Mouse (Mus musculus) cortical plate, adult 2 months (tissue): ENCODE measurements around the gene F13a1. TPM values are rescaled to one million over a fixed set of nuclear protein-coding genes. Genes with fewer than 3 reads are reported as not detected.

Experiments used
- H3K27ac ChIP-seq: fragments of 200-500 bp; 2 replicates; pipeline ENCODE4 v1.5.1; 2012; ENCODE audit warnings: low read length, control low read depth, inconsistent platforms; ENCODE audit not compliant: insufficient read depth
- H3K4me1 ChIP-seq: fragments of 200-500 bp; 2 replicates; pipeline ENCODE4 v1.6.1; 2011; ENCODE audit warnings: low read length; ENCODE audit not compliant: control insufficient read depth, insufficient read depth
- H3K4me3 ChIP-seq: fragments of 200-500 bp; 2 replicates; pipeline ENCODE4 v1.5.1; 2011; ENCODE audit warnings: mild to moderate bottlenecking, low read length, control low read depth; ENCODE audit not compliant: insufficient read depth
- CTCF ChIP-seq: fragments of 200-500 bp; IDR thresholded peaks from 2 replicates; pipeline ENCODE4 v1.5.1; 2011; ENCODE audit warnings: mild to moderate bottlenecking, control low read depth, low read length; ENCODE audit not compliant: insufficient read depth; ENCODE audit errors: extremely low read depth
- POLR2A ChIP-seq: fragments of 200-500 bp; IDR thresholded peaks from 2 replicates; pipeline ENCODE4 v1.6.1; 2011; ENCODE audit warnings: mild to moderate bottlenecking, low read length, control low read depth; ENCODE audit not compliant: insufficient read depth; ENCODE audit errors: extremely low read depth
- polyA plus RNA-seq: library from polyadenylated mRNA; depleted of rRNA; stranded (reverse); fragments of >200 nt; gene quantifications from 2 replicates; pipeline ENCODE4 v1.2.3, GENCODE M21; 2012; rRNA removed

The F13a1 gene
- polyA plus RNA-seq, result 1.1 and 1.5 TPM in 2 replicates

- no peak within 1 kb of the TSS for H3K4me3 ChIP-seq
- H3K4me1 ChIP-seq, result no peaks in the 10 kb centered on the region
- H3K27ac ChIP-seq, result no peak within 1 kb of the TSS
- no peak for TF ChIP-seq POLR2A
- TF ChIP-seq CTCF, result no peak
Measured at GRCm38 (mm10) chr13:37050126-37050525, at the start of gene F13a1. Gene F13a1 (minus strand): TSS chr13:37050244.

- H3K27ac ChIP-seq, result no peak overlapping the region
- no peak for TF ChIP-seq CTCF
- TF ChIP-seq POLR2A, result no peak
- H3K4me3 ChIP-seq, result no peak overlapping the region
- no peaks in the 10 kb centered on the region for H3K4me1 ChIP-seq
Measured at GRCm38 (mm10) chr13:37091620-37092019, 41.6 kb upstream of the F13a1 start.

- Histone ChIP-seq H3K4me1 (no peaks in the 10 kb centered on the region), H3K27ac (no peak overlapping the region), H3K4me3 (no peak overlapping the region)
- TF ChIP-seq CTCF, result no peak
- TF ChIP-seq POLR2A, result no peak
Measured at GRCm38 (mm10) chr13:37089104-37089503, 39.1 kb upstream of the F13a1 start.

DNA sequence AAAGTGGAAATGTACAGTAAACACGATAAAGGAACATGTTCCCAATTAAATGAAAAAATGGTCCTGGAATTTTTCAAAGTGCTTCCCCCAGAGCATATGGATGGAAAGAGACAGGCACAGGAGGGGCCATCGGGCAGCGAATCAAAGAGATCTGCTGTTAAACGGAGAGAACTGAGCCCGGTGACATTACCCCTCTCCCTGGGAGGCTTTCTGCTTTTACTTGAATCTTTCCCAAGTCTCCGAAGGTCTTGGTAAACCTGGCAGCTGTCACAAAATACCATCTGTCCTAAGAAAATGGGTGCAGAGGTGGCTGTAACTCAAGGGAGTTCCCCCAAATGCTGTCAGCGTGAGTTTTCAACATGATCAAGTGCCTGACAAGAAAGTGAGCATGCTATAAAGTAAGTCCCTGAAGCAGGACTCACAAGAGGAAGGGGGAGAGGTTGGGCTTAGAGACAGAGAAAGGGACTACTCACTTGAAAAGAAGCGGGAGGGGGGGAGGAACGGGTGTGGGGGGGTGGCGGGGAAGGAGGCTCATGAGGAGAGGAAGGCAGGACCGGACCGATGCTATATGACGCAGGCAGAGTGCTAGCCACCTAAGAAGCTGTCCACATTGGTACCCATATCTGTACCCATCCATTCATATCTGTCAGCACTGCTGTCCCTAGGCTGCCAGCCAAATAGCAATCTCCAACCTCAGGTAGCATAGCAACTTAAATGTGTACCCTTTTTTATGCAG is 31.6 kb upstream of the F13a1 start:
- TF ChIP-seq POLR2A, result no peak
- TF ChIP-seq CTCF, result no peak
- H3K4me3 ChIP-seq, result no peak overlapping the region
- H3K27ac ChIP-seq, result no peak overlapping the region
- H3K4me1 ChIP-seq, result 0 out of 2 replicates have a peak, but pooled peaks cover 1% of the 10 kb centered on the region

DNA sequence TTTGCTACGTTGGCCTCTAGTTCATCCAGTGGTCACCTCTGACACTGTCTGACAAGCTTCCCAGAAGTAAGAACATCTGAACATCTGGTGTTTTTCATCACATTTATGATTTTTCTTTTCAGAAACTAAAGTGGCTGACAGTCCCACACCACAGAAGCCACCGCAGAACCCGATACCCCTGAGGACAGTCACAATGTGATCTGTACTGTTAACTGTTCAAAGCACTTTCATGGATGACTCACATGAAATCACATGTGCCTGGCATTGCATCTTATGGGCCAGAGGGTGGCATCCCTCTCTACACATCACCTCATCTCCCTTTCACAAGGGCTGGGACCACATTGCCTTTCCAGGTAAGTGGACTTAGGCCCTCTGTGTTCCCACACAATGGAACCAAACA is 21.3 kb upstream of the F13a1 start:
- TF ChIP-seq POLR2A (no peak), CTCF (no peak)
- Histone ChIP-seq H3K27ac (no peak overlapping the region), H3K4me1 (no peaks in the 10 kb centered on the region), H3K4me3 (no peak overlapping the region)

GRCm38 (mm10) chr13:37070824-37071223 is 20.8 kb upstream of the F13a1 start:
- Histone ChIP-seq H3K4me1 (no peaks in the 10 kb centered on the region), H3K4me3 (no peak overlapping the region), H3K27ac (no peak overlapping the region)
- no peak for TF ChIP-seq POLR2A
- no peak for TF ChIP-seq CTCF

GRCm38 (mm10) chr13:37060810-37061209 is 10.8 kb upstream of the F13a1 start:
- Histone ChIP-seq H3K4me1 (no peaks in the 10 kb centered on the region), H3K4me3 (no peak overlapping the region), H3K27ac (no peak overlapping the region)
- no peak for TF ChIP-seq CTCF
- no peak for TF ChIP-seq POLR2A

- no peaks in the 10 kb centered on the region for H3K4me1 ChIP-seq
- H3K4me3 ChIP-seq, result no peak overlapping the region
- H3K27ac ChIP-seq, result no peak overlapping the region
- TF ChIP-seq POLR2A (no peak), CTCF (no peak)
Measured at GRCm38 (mm10) chr13:37056662-37057061, 6.6 kb upstream of the F13a1 start.

DNA sequence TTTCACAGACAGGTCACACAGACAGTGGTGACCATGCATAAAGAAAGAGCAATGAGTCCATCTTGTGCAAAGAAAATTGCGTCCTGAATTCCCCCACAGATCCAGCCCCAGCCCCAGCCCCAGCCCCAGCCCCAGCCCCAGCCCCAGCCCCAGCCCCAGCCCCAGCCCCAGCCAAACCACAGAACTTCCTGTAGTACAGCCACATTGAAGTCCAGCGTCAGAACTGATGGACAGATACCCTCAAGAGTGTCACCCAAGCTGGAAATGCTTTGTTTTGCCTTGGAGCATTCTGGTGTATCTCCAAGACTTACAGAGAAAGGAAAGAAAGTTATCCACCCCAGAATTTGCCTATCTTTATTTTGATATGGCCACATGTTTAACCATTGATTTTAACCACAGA is 413 bp downstream of the F13a1 start:
- no peak for TF ChIP-seq CTCF
- no peak for TF ChIP-seq POLR2A
- no peak overlapping the region for H3K27ac ChIP-seq
- no peak overlapping the region for H3K4me3 ChIP-seq
- H3K4me1 ChIP-seq, result no peaks in the 10 kb centered on the region

DNA sequence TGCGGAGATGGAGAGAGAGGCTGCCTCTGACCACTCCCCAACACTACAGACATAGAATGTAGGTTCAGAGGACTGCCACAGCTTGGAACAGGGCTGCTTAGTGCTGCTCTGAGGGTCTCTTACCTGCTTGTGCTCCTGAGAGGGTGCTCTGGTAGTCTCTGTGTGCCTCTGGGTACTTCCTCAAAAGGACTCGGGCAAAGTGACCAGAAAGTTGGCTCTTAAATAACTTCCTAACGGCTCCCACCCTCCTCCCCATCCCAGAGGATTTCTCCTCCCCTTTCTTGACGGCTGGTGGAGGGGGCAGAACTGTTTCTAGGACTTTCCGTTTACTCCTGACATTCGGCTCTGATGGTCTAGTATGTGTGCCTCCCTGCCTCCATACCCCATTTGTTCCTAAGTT is 1.0 kb downstream of the F13a1 start:
- H3K27ac ChIP-seq, result no peak overlapping the region
- TF ChIP-seq CTCF, result no peak
- TF ChIP-seq POLR2A, result no peak
- no peaks in the 10 kb centered on the region for H3K4me1 ChIP-seq
- no peak overlapping the region for H3K4me3 ChIP-seq
